Mouse (Mus musculus) hindbrain, embryonic 13.5 days (tissue): ENCODE data around the gene Dpp10. TPM values are rescaled to one million over a fixed set of nuclear protein-coding genes. Genes with fewer than 3 reads are reported as not detected.
A peak's percentile ranks its signal among the peaks of the same experiment; 100 is the strongest.

Experiments used
- ATAC-seq: fragments of 200-750 bp; cut with Nextera tagmentation; 2 replicates; pipeline ENCODE4 v1.8.0; 2017; ENCODE audit warnings: moderate TSS enrichment; ENCODE audit not compliant: low FRiP score
- H3K27ac ChIP-seq: fragments of 300-500 bp; sonication (generic); 2 replicates; pipeline ENCODE4 v1.5.1; 2015; ENCODE audit warnings: inconsistent platforms, mild to moderate bottlenecking, moderate library complexity
- H3K27me3 ChIP-seq: fragments of 300-500 bp; sonication (generic); 2 replicates; pipeline ENCODE4 v1.6.1; 2015; ENCODE audit warnings: mild to moderate bottlenecking, inconsistent platforms
- H3K36me3 ChIP-seq: fragments of 300-500 bp; sonication (generic); 2 replicates; pipeline ENCODE4 v1.6.1; 2015; ENCODE audit warnings: mild to moderate bottlenecking, inconsistent platforms
- H3K4me1 ChIP-seq: fragments of 300-500 bp; sonication (generic); replicated peaks from 2 replicates; pipeline ENCODE4 v1.6.1; 2015; ENCODE audit warnings: inconsistent platforms
- H3K4me2 ChIP-seq: fragments of 300-500 bp; sonication (generic); 2 replicates; pipeline ENCODE4 v1.6.1; 2015; ENCODE audit warnings: inconsistent platforms, mild to moderate bottlenecking, moderate library complexity
- H3K4me3 ChIP-seq: fragments of 300-500 bp; sonication (generic); 2 replicates; pipeline ENCODE4 v1.5.1; 2015; ENCODE audit warnings: mild to moderate bottlenecking, inconsistent platforms
- H3K9ac ChIP-seq: fragments of 300-500 bp; sonication (generic); 2 replicates; pipeline ENCODE4 v1.6.1; 2015; ENCODE audit warnings: mild to moderate bottlenecking, inconsistent platforms
- H3K9me3 ChIP-seq: fragments of 300-500 bp; sonication (generic); 2 replicates; pipeline ENCODE4 v1.6.1; 2016; ENCODE audit warnings: inconsistent platforms
- WGBS: fragments of 180-500 bp; shearing (Covaris S2); methylation state at CpG from one replicate; pipeline ENCODE4 v1.1.7; 2015; 5-methylcytosine and 5-hydroxymethylcytosine counted together
- polyA plus RNA-seq: library from polyadenylated mRNA; unstranded; fragments of >200 nt; fragmentation: Nextera tagmentation; extraction: Ambion mirVana; gene quantifications from 2 replicates; pipeline ENCODE4 v1.2.1, GENCODE M21; 2015

The Dpp10 gene
- polyA plus RNA-seq, 1 experiment from 2014 or later, result 11.9 TPM

DNA sequence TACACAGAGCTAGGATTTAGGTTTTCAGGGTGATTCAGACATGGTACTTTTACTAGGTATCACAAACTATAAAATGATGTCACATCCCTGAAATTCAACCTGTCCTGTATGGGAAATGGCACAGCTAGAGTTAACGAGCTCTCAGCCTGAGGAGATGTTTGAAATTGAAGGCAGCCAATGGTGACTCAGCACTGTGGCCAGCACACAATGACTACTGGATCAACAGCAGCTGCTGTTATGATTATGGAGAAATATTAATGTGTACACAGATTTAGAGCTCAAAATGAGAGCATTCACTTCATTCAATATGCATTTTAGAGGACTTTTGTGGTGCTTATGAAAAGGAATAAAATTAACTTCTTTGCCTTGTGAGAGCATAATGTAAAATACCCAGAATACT lies 66.8 kb downstream of the Dpp10 start:
- Histone ChIP-seq H3K27ac (no peak overlapping the region), H3K9ac (no peak overlapping the region), H3K36me3 (no peaks in the 10 kb centered on the region), H3K9me3 (no peaks in the 10 kb centered on the region), H3K4me1 (no peaks in the 10 kb centered on the region), H3K4me3 (no peak overlapping the region), H3K27me3 (no peaks in the 10 kb centered on the region), H3K4me2 (no peak overlapping the region)
- no peak for ATAC-seq
- 70% methylated on average over 1 of the region's 1 CpGs for WGBS

DNA sequence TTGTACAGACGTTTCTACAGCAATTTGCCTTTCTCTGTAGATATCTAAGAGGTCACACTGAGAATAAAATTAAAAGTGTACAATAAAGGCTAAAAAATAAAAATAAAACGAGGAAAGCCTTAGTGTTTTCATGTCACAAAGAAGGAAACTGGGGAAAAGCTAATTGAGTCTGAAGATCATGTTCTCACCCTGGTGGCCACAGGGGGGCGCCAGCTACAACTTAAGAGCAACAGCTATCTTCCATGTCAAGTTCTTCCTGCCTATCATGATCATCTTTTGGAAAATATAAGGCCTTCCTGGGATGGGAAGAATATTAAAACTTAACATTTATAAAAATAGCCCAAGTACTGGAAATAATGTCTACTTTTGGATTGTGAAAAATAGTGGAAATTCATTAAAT lies 70.7 kb downstream of the Dpp10 start:
- no peak overlapping the region for H3K4me3 ChIP-seq
- no peak overlapping the region for H3K4me2 ChIP-seq
- H3K36me3 ChIP-seq, result no peaks in the 10 kb centered on the region
- 28% methylated on average over 3 of the region's 3 CpGs for WGBS
- ATAC-seq, result no peak
- H3K4me1 ChIP-seq, result no peaks in the 10 kb centered on the region
- H3K9me3 ChIP-seq, result no peaks in the 10 kb centered on the region
- H3K27me3 ChIP-seq, result no peaks in the 10 kb centered on the region
- no peak overlapping the region for H3K9ac ChIP-seq
- H3K27ac ChIP-seq, result no peak overlapping the region

DNA sequence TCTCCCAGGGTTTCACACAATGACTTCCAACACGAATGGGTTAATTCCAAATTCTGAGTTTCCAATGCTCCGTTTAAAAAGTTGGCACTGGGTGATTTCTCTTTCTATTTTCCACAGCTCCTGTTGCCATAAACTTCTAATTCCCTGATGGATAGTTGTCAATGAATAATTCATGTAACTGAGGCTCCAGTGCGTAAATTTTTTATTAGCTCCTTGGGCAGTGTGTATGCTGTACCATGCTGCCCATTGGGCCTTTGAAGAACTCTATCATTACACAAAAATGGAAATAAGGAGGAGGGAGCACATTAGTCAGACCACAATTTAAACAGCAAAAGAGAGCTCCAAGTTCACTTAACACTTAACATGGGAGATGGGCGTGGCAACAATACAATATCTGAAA lies 99.2 kb downstream of the Dpp10 start:
- no peak overlapping the region for H3K9ac ChIP-seq
- no peak overlapping the region for H3K4me3 ChIP-seq
- no peaks in the 10 kb centered on the region for H3K36me3 ChIP-seq
- H3K4me1 ChIP-seq, result no peaks in the 10 kb centered on the region; the same call in 1 of the 2 replicates
- no peaks in the 10 kb centered on the region for H3K27me3 ChIP-seq
- no peaks in the 10 kb centered on the region for H3K9me3 ChIP-seq
- H3K27ac ChIP-seq, result no peak overlapping the region
- no peak for ATAC-seq
- 62% methylated on average over 4 of the region's 4 CpGs for WGBS
- H3K4me2 ChIP-seq, result no peak overlapping the region

DNA sequence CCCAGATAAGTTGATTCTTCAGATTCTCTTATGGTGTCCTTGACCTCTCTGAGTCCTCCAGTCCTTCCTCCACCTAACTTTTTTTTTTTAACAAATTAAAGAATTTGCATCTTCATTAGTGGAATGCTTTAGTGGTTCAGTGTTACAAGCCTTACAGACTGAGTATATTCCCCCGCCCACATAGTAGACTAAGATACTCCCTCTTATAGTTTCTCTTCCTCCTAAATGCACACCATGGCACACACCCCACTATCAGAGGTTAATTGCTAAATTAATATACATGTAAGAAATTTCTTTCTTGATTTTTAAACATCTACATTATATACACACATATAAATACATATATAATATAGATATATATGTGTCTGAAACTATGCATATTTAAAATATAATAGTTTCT lies 104.5 kb downstream of the Dpp10 start:
- Histone ChIP-seq H3K27ac (no peak overlapping the region), H3K9me3 (no peaks in the 10 kb centered on the region), H3K9ac (no peak overlapping the region), H3K36me3 (no peaks in the 10 kb centered on the region), H3K4me2 (no peak overlapping the region), H3K4me1 (no peaks in the 10 kb centered on the region; the same call in 1 of the 2 replicates), H3K4me3 (no peak overlapping the region), H3K27me3 (no peaks in the 10 kb centered on the region)
- WGBS, result 100% methylated on average over 1 of the region's 1 CpGs
- no peak for ATAC-seq

DNA sequence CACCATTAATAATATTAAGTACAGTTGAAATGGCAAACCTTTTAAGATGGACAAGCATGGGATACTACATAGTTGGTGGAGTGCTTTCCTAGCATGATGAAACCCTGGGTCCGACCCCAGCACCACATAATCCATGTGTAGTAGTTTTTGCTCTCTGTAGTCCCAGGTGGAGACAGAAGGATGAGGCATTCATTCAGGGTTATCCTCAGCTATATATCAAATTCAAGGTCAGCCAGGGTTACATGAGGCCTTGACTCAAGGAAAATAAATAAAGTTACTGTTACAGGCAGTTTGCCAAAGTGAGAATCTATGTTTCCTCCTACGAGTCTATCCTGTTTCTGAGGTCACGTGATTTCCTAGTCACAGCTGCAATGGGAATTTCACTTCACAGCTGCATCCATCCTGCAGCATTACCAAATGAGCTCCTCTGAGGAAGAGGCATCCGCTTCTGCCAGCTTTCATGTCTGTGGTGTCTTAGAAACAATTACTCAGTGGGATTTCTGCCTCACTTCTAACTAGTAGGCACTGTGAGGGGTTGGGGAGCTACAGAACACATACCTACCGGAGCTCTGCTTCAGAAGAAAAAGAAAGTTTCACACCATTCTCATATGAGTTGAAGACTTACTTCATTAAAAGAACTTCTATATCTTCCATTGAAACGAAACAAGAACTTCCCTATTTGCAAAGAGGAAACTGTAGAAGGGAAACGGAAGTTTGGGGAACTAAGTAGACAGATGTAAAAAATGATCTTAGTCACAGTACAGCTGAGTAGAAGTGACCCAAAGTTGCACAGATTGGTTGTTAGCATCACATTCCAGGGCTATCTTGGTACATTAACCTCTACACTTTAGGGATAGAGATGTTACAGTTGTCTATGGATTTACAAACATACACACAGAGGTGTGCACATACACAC lies 111.3 kb downstream of the Dpp10 start:
- ATAC-seq, result no peak
- Histone ChIP-seq H3K4me1 (no peaks in the 10 kb centered on the region), H3K4me3 (no peak overlapping the region), H3K4me2 (no peak overlapping the region), H3K27me3 (no peaks in the 10 kb centered on the region), H3K36me3 (no peaks in the 10 kb centered on the region), H3K9me3 (no peaks in the 10 kb centered on the region), H3K27ac (no peak overlapping the region), H3K9ac (no peak overlapping the region)
- 77% methylated on average over 7 of the region's 7 CpGs for WGBS

DNA sequence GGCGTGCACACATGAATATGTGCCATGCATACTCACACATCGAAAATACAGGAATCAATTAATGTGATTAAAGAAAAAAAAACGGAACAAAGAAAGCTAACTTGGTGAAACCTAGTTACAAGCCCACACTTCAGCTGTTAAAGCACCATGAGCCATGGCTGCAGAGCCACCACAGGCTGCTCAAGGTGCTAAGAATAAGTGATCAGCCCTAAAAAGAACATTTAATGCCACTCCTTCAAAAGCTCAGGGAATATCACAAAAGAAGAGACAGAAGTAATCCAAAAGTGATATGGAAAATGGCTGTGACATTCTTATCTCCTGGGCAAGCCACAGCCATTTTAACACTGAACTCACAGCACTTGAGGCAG lies 117.4 kb downstream of the Dpp10 start:
- no peak overlapping the region for H3K27ac ChIP-seq
- H3K9me3 ChIP-seq, result no peaks in the 10 kb centered on the region
- ATAC-seq, result no peak
- no peak overlapping the region for H3K4me2 ChIP-seq
- no peaks in the 10 kb centered on the region for H3K27me3 ChIP-seq
- 72% methylated on average over 3 of the region's 3 CpGs for WGBS
- H3K4me1 ChIP-seq, result peaks cover 11% of the 10 kb centered on the region
- H3K4me3 ChIP-seq, result no peak overlapping the region
- H3K36me3 ChIP-seq, result no peaks in the 10 kb centered on the region
- no peak overlapping the region for H3K9ac ChIP-seq

DNA sequence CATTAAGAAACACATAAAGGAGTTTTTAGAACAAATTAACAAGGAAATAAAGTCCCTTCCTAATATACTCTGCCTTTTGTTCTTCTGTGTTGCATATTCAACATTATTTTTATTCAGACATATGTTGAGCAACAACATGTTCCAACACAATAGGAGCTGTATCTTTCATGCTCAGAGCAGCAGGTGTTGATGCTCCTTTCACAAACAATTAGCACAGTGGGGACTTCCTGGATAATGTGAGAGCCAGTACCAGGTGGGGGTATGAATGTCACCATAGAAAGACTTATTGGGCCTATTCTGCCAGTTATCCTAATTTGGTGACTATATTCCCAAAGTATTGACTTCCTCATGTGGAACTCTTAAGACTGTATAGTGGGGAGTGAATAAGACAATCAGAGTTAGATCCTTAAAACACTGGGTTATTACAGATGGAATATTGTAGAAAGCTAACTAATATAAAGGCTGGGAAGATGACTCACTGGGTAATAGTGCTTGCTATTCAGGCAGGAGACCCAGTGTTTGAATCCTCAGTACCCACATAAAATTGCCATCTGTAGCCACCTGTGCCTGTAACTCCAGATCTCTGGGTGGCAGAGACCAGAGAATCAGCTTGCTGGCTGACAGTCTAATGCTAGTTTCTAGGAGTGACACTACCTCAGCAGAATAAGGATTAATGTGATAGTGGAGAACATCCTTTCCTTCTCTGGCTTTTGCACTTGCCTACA lies 117.9 kb downstream of the Dpp10 start:
- peak; percentile 71; the same call in 1 of the 2 replicates for ATAC-seq
- peaks cover 11% of the 10 kb centered on the region for H3K4me1 ChIP-seq
- no peak overlapping the region for H3K9ac ChIP-seq
- H3K36me3 ChIP-seq, result no peaks in the 10 kb centered on the region
- no peak overlapping the region for H3K4me2 ChIP-seq
- no peaks in the 10 kb centered on the region for H3K9me3 ChIP-seq
- H3K27ac ChIP-seq, result peak overlapping the region; percentile 5; the same call in 1 of the 2 replicates
- H3K4me3 ChIP-seq, result no peak overlapping the region
- H3K27me3 ChIP-seq, result no peaks in the 10 kb centered on the region

DNA sequence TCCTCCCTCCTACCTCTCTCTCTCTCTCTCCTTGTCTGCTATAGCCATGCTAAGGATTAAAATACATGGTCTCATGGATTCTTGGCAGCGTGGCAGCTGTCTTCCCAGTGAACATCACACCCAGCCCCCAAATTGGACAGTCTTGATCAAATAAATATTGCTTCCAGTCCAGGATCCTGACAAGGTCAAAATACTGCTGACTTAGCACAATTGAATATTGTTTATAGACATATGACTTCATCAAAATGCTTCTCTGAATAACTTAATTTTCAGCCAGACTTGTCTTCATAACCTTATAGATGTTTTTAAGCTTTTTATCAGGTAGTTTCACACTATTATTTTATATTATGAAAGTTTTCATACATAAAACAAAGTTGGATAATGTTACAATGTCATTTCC lies 120.5 kb downstream of the Dpp10 start:
- no peaks in the 10 kb centered on the region for H3K9me3 ChIP-seq
- ATAC-seq, result no peak
- no peak overlapping the region for H3K4me2 ChIP-seq
- no peaks in the 10 kb centered on the region for H3K27me3 ChIP-seq
- 74% methylated on average over 1 of the region's 1 CpGs for WGBS
- H3K4me3 ChIP-seq, result no peak overlapping the region
- peaks cover 11% of the 10 kb centered on the region for H3K4me1 ChIP-seq
- no peak overlapping the region for H3K27ac ChIP-seq
- no peaks in the 10 kb centered on the region for H3K36me3 ChIP-seq
- no peak overlapping the region for H3K9ac ChIP-seq

DNA sequence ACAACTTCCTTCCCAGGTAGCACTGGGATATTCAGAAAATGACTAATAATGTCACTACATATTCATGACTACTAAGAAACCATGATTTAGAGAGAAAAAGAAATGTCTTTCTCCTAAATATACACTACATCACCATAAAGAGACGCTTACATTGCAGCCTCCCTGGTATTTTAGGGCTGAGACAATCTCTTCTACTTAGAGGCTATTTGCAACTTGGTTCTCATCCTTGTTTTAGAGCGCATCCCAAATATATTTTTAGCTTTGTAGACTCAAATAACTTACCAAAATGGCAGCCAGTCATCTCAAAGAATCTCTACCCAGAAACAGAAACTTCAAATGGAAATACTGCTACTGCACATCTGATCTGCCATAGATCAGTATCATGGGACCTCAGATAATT lies 121.5 kb downstream of the Dpp10 start:
- ATAC-seq, result no peak

DNA sequence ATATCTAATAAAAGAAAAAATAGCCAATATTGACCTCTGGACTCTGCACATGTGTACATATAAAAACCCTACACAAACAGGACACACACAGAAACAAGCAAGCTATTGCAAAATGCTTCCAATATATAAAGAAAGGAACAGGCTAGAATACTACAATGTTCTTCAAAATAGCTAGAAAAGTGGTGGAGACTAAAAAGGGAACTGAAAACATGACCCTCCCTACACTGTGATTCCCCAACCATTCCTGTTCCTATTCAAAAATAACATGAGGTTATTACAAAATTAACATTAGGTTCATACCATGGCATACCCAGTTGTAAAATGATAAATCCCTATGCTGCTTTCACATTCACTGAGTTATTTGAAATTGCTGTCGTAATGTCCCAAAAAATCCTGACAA lies 125.8 kb downstream of the Dpp10 start:
- H3K9ac ChIP-seq, result no peak overlapping the region
- no peak overlapping the region for H3K4me2 ChIP-seq
- no peaks in the 10 kb centered on the region for H3K27me3 ChIP-seq
- no peaks in the 10 kb centered on the region for H3K9me3 ChIP-seq
- ATAC-seq, result no peak
- no peak overlapping the region for H3K27ac ChIP-seq
- no peak overlapping the region for H3K4me3 ChIP-seq
- 92% methylated on average over 1 of the region's 1 CpGs for WGBS
- H3K36me3 ChIP-seq, result no peaks in the 10 kb centered on the region
- no peaks in the 10 kb centered on the region for H3K4me1 ChIP-seq

More for the DNA sequence above, 121.5 kb downstream of the Dpp10 start:
- H3K4me2 ChIP-seq, result no peak overlapping the region
- no peak overlapping the region for H3K4me3 ChIP-seq
- H3K27ac ChIP-seq, result no peak overlapping the region
- H3K9ac ChIP-seq, result no peak overlapping the region
- 86% methylated on average over 2 of the region's 2 CpGs for WGBS
- H3K27me3 ChIP-seq, result no peaks in the 10 kb centered on the region
- H3K9me3 ChIP-seq, result no peaks in the 10 kb centered on the region
- H3K4me1 ChIP-seq, result peaks cover 11% of the 10 kb centered on the region
- no peaks in the 10 kb centered on the region for H3K36me3 ChIP-seq

DNA sequence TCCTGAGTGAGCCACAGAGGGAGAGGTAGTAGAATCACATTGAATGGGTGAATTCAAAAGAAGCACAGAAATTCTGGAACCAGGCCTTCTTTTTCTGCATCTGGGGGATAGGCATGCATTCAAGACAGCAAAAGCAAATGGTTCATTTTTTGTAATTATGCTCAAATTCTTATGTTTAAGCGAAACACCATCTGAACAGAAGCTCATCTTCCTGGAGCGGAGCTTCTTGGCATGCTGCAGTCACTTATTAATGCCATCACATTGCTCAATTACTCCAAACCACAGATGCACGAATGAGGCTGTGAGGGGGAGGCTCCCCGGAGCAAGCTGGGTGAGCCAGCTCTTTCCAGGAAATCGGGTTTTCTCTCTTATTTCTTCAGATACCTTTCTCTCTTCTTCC lies 142.7 kb downstream of the Dpp10 start:
- Histone ChIP-seq H3K36me3 (no peaks in the 10 kb centered on the region), H3K4me2 (no peak overlapping the region), H3K9me3 (no peaks in the 10 kb centered on the region), H3K9ac (no peak overlapping the region), H3K4me1 (no peaks in the 10 kb centered on the region), H3K27ac (no peak overlapping the region), H3K4me3 (no peak overlapping the region), H3K27me3 (no peaks in the 10 kb centered on the region)
- WGBS, result 78% methylated on average over 5 of the region's 5 CpGs
- ATAC-seq, result no peak

DNA sequence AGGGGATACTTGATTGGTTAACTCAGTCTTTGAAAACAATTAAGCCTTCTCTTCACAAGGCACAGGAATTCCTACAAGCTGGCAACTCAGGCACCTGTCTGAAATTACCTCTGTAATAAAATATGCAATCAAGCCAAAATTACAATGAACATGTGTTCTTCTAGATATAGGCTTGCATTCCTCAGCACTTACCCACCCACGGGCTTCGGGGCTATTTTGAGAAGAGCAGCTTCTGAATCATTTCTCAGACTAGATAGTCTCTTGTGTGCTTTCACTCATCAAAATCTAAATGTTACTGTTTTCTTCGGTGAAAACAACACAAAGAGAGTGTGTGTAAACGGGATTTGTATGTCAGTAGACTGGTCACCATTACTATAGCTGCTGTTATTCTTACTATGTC lies 144.1 kb downstream of the Dpp10 start:
- WGBS, result 82% methylated on average over 4 of the region's 4 CpGs

DNA sequence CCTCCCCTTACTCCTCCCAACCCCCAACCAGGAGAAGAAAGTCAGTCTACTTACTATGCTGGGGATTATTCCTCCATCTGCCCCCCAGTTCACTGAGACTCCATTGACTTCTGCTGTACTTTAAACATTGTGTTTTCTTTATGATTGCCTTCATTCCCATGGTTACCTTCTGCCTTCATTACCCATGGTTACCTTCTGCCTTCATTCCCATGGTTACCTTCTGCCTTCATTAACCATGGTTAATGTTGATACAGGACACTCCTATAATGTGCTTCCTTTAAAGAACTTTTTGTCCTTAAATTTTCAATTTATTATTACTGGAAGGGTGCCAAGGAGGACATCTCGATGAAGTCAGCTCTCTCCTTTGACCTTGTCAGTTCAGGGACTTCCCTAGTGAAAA lies 158.1 kb downstream of the Dpp10 start:
- WGBS, result 53% methylated on average over 1 of the region's 1 CpGs
- Histone ChIP-seq H3K4me2 (no peak overlapping the region), H3K27ac (no peak overlapping the region), H3K4me3 (no peak overlapping the region), H3K4me1 (no peaks in the 10 kb centered on the region), H3K27me3 (no peaks in the 10 kb centered on the region), H3K9ac (no peak overlapping the region), H3K9me3 (no peaks in the 10 kb centered on the region), H3K36me3 (no peaks in the 10 kb centered on the region)
- ATAC-seq, result no peak

More for the DNA sequence above, 144.1 kb downstream of the Dpp10 start:
- Histone ChIP-seq H3K36me3 (no peaks in the 10 kb centered on the region), H3K27me3 (no peaks in the 10 kb centered on the region), H3K4me1 (no peaks in the 10 kb centered on the region), H3K4me3 (no peak overlapping the region), H3K27ac (no peak overlapping the region), H3K9me3 (no peaks in the 10 kb centered on the region), H3K4me2 (no peak overlapping the region), H3K9ac (no peak overlapping the region)
- ATAC-seq, result no peak
